Mouse (Mus musculus) limb, embryonic 14.5 days (tissue): ENCODE data around the gene Recql5. TPM values are rescaled to one million over a fixed set of nuclear protein-coding genes. Genes with fewer than 3 reads are reported as not detected.

Experiments
- ATAC-seq: fragments of 200-750 bp; cut with Nextera tagmentation; 2 replicates; pipeline ENCODE4 v1.8.0; 2017; ENCODE audit warnings: low read depth, moderate number of reproducible peaks, moderate TSS enrichment; ENCODE audit not compliant: low FRiP score
- DNase-seq: peaks from one replicate; pipeline ENCODE4 v3.0.0-alpha.2; 2015; ENCODE audit warnings: low spot score
- H3K27ac ChIP-seq: fragments of 300-500 bp; sonication (generic); replicated peaks from 2 replicates; pipeline ENCODE4 v1.5.1; 2014; ENCODE audit warnings: low read depth, mild to moderate bottlenecking, low read length, moderate library complexity, mixed read lengths
- H3K27me3 ChIP-seq: fragments of 300-500 bp; sonication (generic); 2 replicates; pipeline ENCODE4 v1.6.1; 2014; ENCODE audit warnings: low read length, mixed read lengths; ENCODE audit not compliant: control insufficient read depth, insufficient read depth
- H3K36me3 ChIP-seq: fragments of 300-500 bp; sonication (generic); 2 replicates; pipeline ENCODE4 v1.6.1; 2014; ENCODE audit warnings: mild to moderate bottlenecking, low read length, moderate library complexity, mixed read lengths; ENCODE audit not compliant: control insufficient read depth, insufficient read depth
- H3K4me1 ChIP-seq: fragments of 300-500 bp; sonication (generic); 2 replicates; pipeline ENCODE4 v1.6.1; 2014; ENCODE audit warnings: antibody characterized with exemption, low read length, mixed read lengths; ENCODE audit not compliant: control insufficient read depth, insufficient read depth
- H3K4me2 ChIP-seq: fragments of 300-500 bp; sonication (generic); replicated peaks from 2 replicates; pipeline ENCODE4 v1.6.1; 2014; ENCODE audit warnings: low read depth, mild to moderate bottlenecking, low read length, moderate library complexity; ENCODE audit not compliant: severe bottlenecking
- H3K4me3 ChIP-seq: fragments of 300-500 bp; sonication (generic); replicated peaks from 2 replicates; pipeline ENCODE4 v1.5.1; 2014; ENCODE audit warnings: low read length
- H3K9ac ChIP-seq: fragments of 300-500 bp; sonication (generic); 2 replicates; pipeline ENCODE4 v1.6.1; 2014; ENCODE audit warnings: mild to moderate bottlenecking, low read depth, low read length, moderate library complexity; ENCODE audit not compliant: severe bottlenecking
- H3K9me3 ChIP-seq: fragments of 300-500 bp; sonication (generic); 2 replicates; pipeline ENCODE4 v1.6.1; 2016; ENCODE audit warnings: low read length; ENCODE audit not compliant: control insufficient read depth
- POLR2A ChIP-seq: fragments of 200-500 bp; IDR thresholded peaks from 2 replicates; pipeline ENCODE4 v1.8.0; 2012; ENCODE audit warnings: inconsistent platforms, mild to moderate bottlenecking, moderate library complexity, borderline replicate concordance; ENCODE audit not compliant: insufficient read depth, insufficient read length; ENCODE audit errors: extremely low read depth
- WGBS: fragments of 180-500 bp; shearing (Covaris S2); extraction: QIAGEN DNeasy Blood & Tissue Kit; methylation state at CpG from one replicate; pipeline ENCODE4 v1.1.7; 2014; 5-methylcytosine and 5-hydroxymethylcytosine counted together
- polyA plus RNA-seq, 2 experiments: library from polyadenylated mRNA; depleted of rRNA in 1 of 2; stranded (reverse) in 1 of 2; unstranded in 1 of 2; fragments of >200 nt; fragmentation: Nextera tagmentation in 1 of 2; extraction: Ambion mirVana in 1 of 2; gene quantifications; 2 replicates each; pipeline versions ENCODE4 v1.2.1 to v1.2.3; 2012 to 2014

The Recql5 gene
- polyA plus RNA-seq, 2 experiments = 16.1 to 27.9 TPM

- no peak for ATAC-seq
- H3K4me2 ChIP-seq = no peak overlapping the region
- 68% methylated on average over 8 of the region's 8 CpGs for WGBS
- no peaks in the 10 kb centered on the region for H3K27me3 ChIP-seq
- H3K9ac ChIP-seq = peak overlapping the region; percentile 36; the same call in 1 of the 2 replicates
- peaks cover 12% of the 10 kb centered on the region; the same call in 1 of the 2 replicates for H3K4me1 ChIP-seq
- H3K4me3 ChIP-seq = peak overlapping the region; percentile 12; the same call in 1 of the 2 replicates
- H3K36me3 ChIP-seq = peaks cover 10% of the 10 kb centered on the region
- H3K9me3 ChIP-seq = no peaks in the 10 kb centered on the region
- no peak overlapping the region for H3K27ac ChIP-seq
- TF ChIP-seq POLR2A = no peak
- no peak for DNase-seq
Measured at GRCm38 (mm10) chr11:115900561-115901337, 32.5 kb downstream of the Recql5 start.

- Histone ChIP-seq H3K4me1 (peaks cover 12% of the 10 kb centered on the region; the same call in 1 of the 2 replicates), H3K4me3 (peak within 1 kb of the TSS; percentile 12; the same call in 1 of the 2 replicates), H3K27me3 (no peaks in the 10 kb centered on the region), H3K9ac (peak within 1 kb of the TSS; percentile 36), H3K27ac (peak within 1 kb of the TSS; percentile 33), H3K9me3 (no peaks in the 10 kb centered on the region), H3K36me3 (peaks cover 19% of the 10 kb centered on the region), H3K4me2 (no peak within 1 kb of the TSS)
- DNase-seq (peak; percentile 75), ATAC-seq (peak; percentile 64)
- no peak for TF ChIP-seq POLR2A
- 30% methylated on average over 16 of the region's 16 CpGs for WGBS
Measured at GRCm38 (mm10) chr11:115899486-115900266, 33.6 kb downstream of the Recql5 start, which contains the start of gene Smim5. Smim5 (plus strand) TSS chr11:115899966.

GRCm38 (mm10) chr11:115898886-115899285, 34.4 kb downstream of the Recql5 start:
- DNase-seq = peak; percentile 21
- H3K27ac ChIP-seq = peak overlapping the region; percentile 33; the same call in 1 of the 2 replicates
- peaks cover 12% of the 10 kb centered on the region; the same call in 1 of the 2 replicates for H3K4me1 ChIP-seq
- no peak overlapping the region for H3K4me2 ChIP-seq
- H3K4me3 ChIP-seq = no peak overlapping the region
- H3K27me3 ChIP-seq = no peaks in the 10 kb centered on the region
- no peak for TF ChIP-seq POLR2A
- ATAC-seq = peak; percentile 24; the same call in 1 of the 2 replicates
- no peaks in the 10 kb centered on the region for H3K9me3 ChIP-seq
- H3K36me3 ChIP-seq = peaks cover 23% of the 10 kb centered on the region
- WGBS = 12% methylated on average over 4 of the region's 4 CpGs
- H3K9ac ChIP-seq = no peak overlapping the region

- peaks cover 10% of the 10 kb centered on the region; the same call in 1 of the 2 replicates for H3K4me1 ChIP-seq
- no peaks in the 10 kb centered on the region for H3K27me3 ChIP-seq
- no peak overlapping the region for H3K4me3 ChIP-seq
- peak overlapping the region; percentile 33; the same call in 1 of the 2 replicates for H3K27ac ChIP-seq
- no peak overlapping the region for H3K4me2 ChIP-seq
- DNase-seq (no peak), ATAC-seq (no peak)
- H3K9me3 ChIP-seq = no peaks in the 10 kb centered on the region
- WGBS = 78% methylated on average over 7 of the region's 7 CpGs
- H3K36me3 ChIP-seq = peaks cover 28% of the 10 kb centered on the region
- TF ChIP-seq POLR2A = no peak
- H3K9ac ChIP-seq = no peak overlapping the region
Measured at GRCm38 (mm10) chr11:115898446-115898845, 34.8 kb downstream of the Recql5 start.

- Histone ChIP-seq H3K4me2 (no peak overlapping the region), H3K27me3 (no peaks in the 10 kb centered on the region), H3K27ac (no peak overlapping the region), H3K4me3 (no peak overlapping the region), H3K9ac (no peak overlapping the region), H3K36me3 (peaks cover 33% of the 10 kb centered on the region), H3K4me1 (peaks cover 3% of the 10 kb centered on the region; the same call in 1 of the 2 replicates), H3K9me3 (no peaks in the 10 kb centered on the region)
- TF ChIP-seq POLR2A = no peak
- 76% methylated on average over 14 of the region's 14 CpGs for WGBS
- DNase-seq (no peak), ATAC-seq (no peak)
Measured at GRCm38 (mm10) chr11:115894755-115895520, 38.3 kb downstream of the Recql5 start.
